Mouse (Mus musculus) megakaryocyte-erythroid progenitor cell, adult 5 weeks (primary cell): ENCODE data around the gene Cacfd1. TPM values are rescaled to one million over a fixed set of nuclear protein-coding genes. Genes with fewer than 3 reads are reported as not detected.

Experiments used
- polyA plus RNA-seq: library from polyadenylated mRNA; stranded (reverse); fragments of >175 nt; gene quantifications from 2 replicates; pipeline ENCODE4 v1.2.3, GENCODE M21; 2012

The Cacfd1 gene
- polyA plus RNA-seq: 11.0 and 11.4 TPM in 2 replicates

GRCm38 (mm10) chr2:27009714-27010244 is at the start of gene Cacfd1:
Gene Cacfd1 (plus strand): TSS chr2:27009926.

GRCm38 (mm10) chr2:26963923-26964723 is 45.6 kb upstream of the Cacfd1 start, which contains the start of gene Rexo4:
Gene Rexo4 (minus strand): TSS chr2:26964386.

GRCm38 (mm10) chr2:26973116-26973515 is 36.6 kb upstream of the Cacfd1 start, which contains the start of gene Adamts13:
Gene Adamts13 (plus strand): TSS chr2:26973416.

GRCm38 (mm10) chr2:27027618-27028436 is 18.1 kb downstream of the Cacfd1 start, which contains the start of gene Slc2a6:
Gene Slc2a6 (minus strand): TSS chr2:27027998.

Other genes starting within 250 kb of the Cacfd1 start
- gene Abo, start 144.9 kb upstream of the Cacfd1 start, polyA plus RNA-seq: not detected in 2 replicates
- 30.5 and 44.3 TPM in 2 replicates for gene Surf6, start 107.0 kb upstream of the Cacfd1 start, polyA plus RNA-seq
- gene Med22, start 99.2 kb upstream of the Cacfd1 start, polyA plus RNA-seq: 75.8 and 91.1 TPM in 2 replicates
- 5,818 and 6,070 TPM in 2 replicates for gene Rpl7a, start 99.2 kb upstream of the Cacfd1 start, polyA plus RNA-seq
- gene Surf2, start 93.6 kb upstream of the Cacfd1 start, polyA plus RNA-seq: 6.4 and 9.5 TPM in 2 replicates
- 26.2 and 27.9 TPM in 2 replicates for gene Surf1, start 93.4 kb upstream of the Cacfd1 start, polyA plus RNA-seq
- gene Surf4, start 76.0 kb upstream of the Cacfd1 start, polyA plus RNA-seq: 149 and 184 TPM in 2 replicates
- 0.22 and 0.30 TPM in 2 replicates for gene Stkld1, start 75.9 kb upstream of the Cacfd1 start, polyA plus RNA-seq
- 132 and 133 TPM in 2 replicates for gene Rexo4, start 45.5 kb upstream of the Cacfd1 start, polyA plus RNA-seq
- gene Adamts13, start 36.5 kb upstream of the Cacfd1 start, polyA plus RNA-seq: 0.12 and 0.45 TPM in 2 replicates
- 10.4 and 13.4 TPM in 2 replicates for gene Slc2a6, start 18.1 kb downstream of the Cacfd1 start, polyA plus RNA-seq
- gene Mymk, start 62.3 kb downstream of the Cacfd1 start, polyA plus RNA-seq: not detected in 2 replicates
- gene Adamtsl2, start 69.5 kb downstream of the Cacfd1 start, polyA plus RNA-seq: not detected in 2 replicates
- not detected in 2 replicates for gene Fam163b, start 132.6 kb downstream of the Cacfd1 start, polyA plus RNA-seq
- gene Dbh, start 155.3 kb downstream of the Cacfd1 start, polyA plus RNA-seq: not detected in 2 replicates
- 2.1 and 3.7 TPM in 2 replicates for gene Sardh, start 238.4 kb downstream of the Cacfd1 start, polyA plus RNA-seq